Mouse (Mus musculus): ENCODE results near the gene Depdc1b. TPM values are rescaled to one million over a fixed set of nuclear protein-coding genes. Genes with fewer than 3 reads are reported as not detected.

Gene Depdc1b
- polyA plus RNA-seq, 1 experiment from 2014 or later: 12.3 TPM

GRCm38 (mm10) chr13:108354804-108355552 lies 38.8 kb downstream of the Depdc1b start:
- no peak overlapping the region for H3K4me2 ChIP-seq (ENCODE audit: low read depth)
- no peaks in the 10 kb centered on the region for H3K4me1 ChIP-seq (ENCODE audit: control insufficient read depth, insufficient read depth, low read length)
- no peaks in the 10 kb centered on the region for H3K27me3 ChIP-seq (ENCODE audit: control insufficient read depth, insufficient read depth, low read length)
- DNase-seq (ENCODE audit: low spot score): no peak
- H3K9me3 ChIP-seq (ENCODE audit: control insufficient read depth, low read length): no peaks in the 10 kb centered on the region
- H3K36me3 ChIP-seq (ENCODE audit: control insufficient read depth, insufficient read depth, low read length): no peaks in the 10 kb centered on the region
- no peak overlapping the region for H3K27ac ChIP-seq (ENCODE audit: low read depth, low read length)
- ATAC-seq (ENCODE audit: insufficient read depth, low FRiP score, low TSS enrichment): no peak
- 93% methylated on average over 12 of the region's 12 CpGs for WGBS
- no peak overlapping the region for H3K9ac ChIP-seq (ENCODE audit: low read length)
- no peak overlapping the region for H3K4me3 ChIP-seq (ENCODE audit: low read depth, low read length)

- H3K9me3 ChIP-seq (ENCODE audit: control insufficient read depth, low read length): no peaks in the 10 kb centered on the region
- no peaks in the 10 kb centered on the region for H3K4me1 ChIP-seq (ENCODE audit: control insufficient read depth, insufficient read depth, low read length)
- no peak overlapping the region for H3K9ac ChIP-seq (ENCODE audit: low read length)
- WGBS: 63% methylated on average over 10 of the region's 10 CpGs
- no peaks in the 10 kb centered on the region for H3K27me3 ChIP-seq (ENCODE audit: control insufficient read depth, insufficient read depth, low read length)
- no peak overlapping the region for H3K27ac ChIP-seq (ENCODE audit: low read depth, low read length)
- DNase-seq (ENCODE audit: low spot score) (no peak), ATAC-seq (ENCODE audit: insufficient read depth, low FRiP score, low TSS enrichment) (no peak)
- no peak overlapping the region for H3K4me3 ChIP-seq (ENCODE audit: low read depth, low read length)
- no peak overlapping the region for H3K4me2 ChIP-seq (ENCODE audit: low read depth)
- H3K36me3 ChIP-seq (ENCODE audit: control insufficient read depth, insufficient read depth, low read length): no peaks in the 10 kb centered on the region
Measured at GRCm38 (mm10) chr13:108357362-108357761, 41.2 kb downstream of the Depdc1b start.

GRCm38 (mm10) chr13:108358228-108358627 lies 42.1 kb downstream of the Depdc1b start:
- Histone ChIP-seq H3K27ac (ENCODE audit: low read depth, low read length) (no peak overlapping the region), H3K4me2 (ENCODE audit: low read depth) (no peak overlapping the region), H3K9me3 (ENCODE audit: control insufficient read depth, low read length) (no peaks in the 10 kb centered on the region), H3K36me3 (ENCODE audit: control insufficient read depth, insufficient read depth, low read length) (no peaks in the 10 kb centered on the region), H3K9ac (ENCODE audit: low read length) (no peak overlapping the region), H3K4me1 (ENCODE audit: control insufficient read depth, insufficient read depth, low read length) (no peaks in the 10 kb centered on the region), H3K4me3 (ENCODE audit: low read depth, low read length) (no peak overlapping the region), H3K27me3 (ENCODE audit: control insufficient read depth, insufficient read depth, low read length) (no peaks in the 10 kb centered on the region)
- ATAC-seq (ENCODE audit: insufficient read depth, low FRiP score, low TSS enrichment) (no peak), DNase-seq (ENCODE audit: low spot score) (no peak)
- WGBS: 73% methylated on average over 3 of the region's 3 CpGs

- DNase-seq (ENCODE audit: low spot score): no peak
- H3K4me1 ChIP-seq (ENCODE audit: control insufficient read depth, insufficient read depth, low read length): no peaks in the 10 kb centered on the region
- H3K27ac ChIP-seq (ENCODE audit: low read depth, low read length): no peak overlapping the region
- H3K4me2 ChIP-seq (ENCODE audit: low read depth): no peak overlapping the region
- no peak overlapping the region for H3K4me3 ChIP-seq (ENCODE audit: low read depth, low read length)
- 98% methylated on average over 12 of the region's 12 CpGs for WGBS
- no peaks in the 10 kb centered on the region for H3K27me3 ChIP-seq (ENCODE audit: control insufficient read depth, insufficient read depth, low read length)
- no peaks in the 10 kb centered on the region for H3K9me3 ChIP-seq (ENCODE audit: control insufficient read depth, low read length)
- H3K9ac ChIP-seq (ENCODE audit: low read length): no peak overlapping the region
- ATAC-seq (ENCODE audit: insufficient read depth, low FRiP score, low TSS enrichment): no peak
- H3K36me3 ChIP-seq (ENCODE audit: control insufficient read depth, insufficient read depth, low read length): no peaks in the 10 kb centered on the region; the same call in 1 of the 2 replicates
Measured at GRCm38 (mm10) chr13:108367496-108367895, 51.4 kb downstream of the Depdc1b start.

GRCm38 (mm10) chr13:108370241-108370941 lies 54.3 kb downstream of the Depdc1b start:
- H3K9ac ChIP-seq (ENCODE audit: low read length): no peak overlapping the region
- DNase-seq (ENCODE audit: low spot score) (no peak), ATAC-seq (ENCODE audit: insufficient read depth, low FRiP score, low TSS enrichment) (no peak)
- no peaks in the 10 kb centered on the region for H3K4me1 ChIP-seq (ENCODE audit: control insufficient read depth, insufficient read depth, low read length)
- H3K36me3 ChIP-seq (ENCODE audit: control insufficient read depth, insufficient read depth, low read length): no peaks in the 10 kb centered on the region; the same call in 1 of the 2 replicates
- H3K4me3 ChIP-seq (ENCODE audit: low read depth, low read length): no peak overlapping the region
- H3K4me2 ChIP-seq (ENCODE audit: low read depth): no peak overlapping the region
- no peak overlapping the region for H3K27ac ChIP-seq (ENCODE audit: low read depth, low read length)
- no peaks in the 10 kb centered on the region for H3K27me3 ChIP-seq (ENCODE audit: control insufficient read depth, insufficient read depth, low read length)
- H3K9me3 ChIP-seq (ENCODE audit: control insufficient read depth, low read length): no peaks in the 10 kb centered on the region
- 95% methylated on average over 5 of the region's 5 CpGs for WGBS

- Histone ChIP-seq H3K36me3 (ENCODE audit: control insufficient read depth, insufficient read depth, low read length) (no peaks in the 10 kb centered on the region; the same call in 1 of the 2 replicates), H3K4me3 (ENCODE audit: low read depth, low read length) (no peak overlapping the region), H3K4me1 (ENCODE audit: control insufficient read depth, insufficient read depth, low read length) (no peaks in the 10 kb centered on the region), H3K9ac (ENCODE audit: low read length) (no peak overlapping the region), H3K4me2 (ENCODE audit: low read depth) (no peak overlapping the region), H3K27ac (ENCODE audit: low read depth, low read length) (no peak overlapping the region), H3K27me3 (ENCODE audit: control insufficient read depth, insufficient read depth, low read length) (no peaks in the 10 kb centered on the region), H3K9me3 (ENCODE audit: control insufficient read depth, low read length) (no peaks in the 10 kb centered on the region)
- ATAC-seq (ENCODE audit: insufficient read depth, low FRiP score, low TSS enrichment): no peak
- no peak for DNase-seq (ENCODE audit: low spot score)
- 85% methylated on average over 9 of the region's 9 CpGs for WGBS
Measured at GRCm38 (mm10) chr13:108371352-108371921, 55.3 kb downstream of the Depdc1b start.

GRCm38 (mm10) chr13:108373231-108373630 lies 57.1 kb downstream of the Depdc1b start:
- Histone ChIP-seq H3K9ac (ENCODE audit: low read length) (no peak overlapping the region), H3K27me3 (ENCODE audit: control insufficient read depth, insufficient read depth, low read length) (no peaks in the 10 kb centered on the region), H3K36me3 (ENCODE audit: control insufficient read depth, insufficient read depth, low read length) (no peaks in the 10 kb centered on the region), H3K4me3 (ENCODE audit: low read depth, low read length) (no peak overlapping the region), H3K27ac (ENCODE audit: low read depth, low read length) (no peak overlapping the region), H3K9me3 (ENCODE audit: control insufficient read depth, low read length) (no peaks in the 10 kb centered on the region), H3K4me1 (ENCODE audit: control insufficient read depth, insufficient read depth, low read length) (no peaks in the 10 kb centered on the region), H3K4me2 (ENCODE audit: low read depth) (no peak overlapping the region)
- 100% methylated on average over 1 of the region's 1 CpGs for WGBS
- ATAC-seq (ENCODE audit: insufficient read depth, low FRiP score, low TSS enrichment) (no peak), DNase-seq (ENCODE audit: low spot score) (no peak)

- no peak overlapping the region for H3K4me2 ChIP-seq (ENCODE audit: low read depth)
- H3K4me3 ChIP-seq (ENCODE audit: low read depth, low read length): no peak overlapping the region
- no peaks in the 10 kb centered on the region for H3K36me3 ChIP-seq (ENCODE audit: control insufficient read depth, insufficient read depth, low read length)
- H3K4me1 ChIP-seq (ENCODE audit: control insufficient read depth, insufficient read depth, low read length): no peaks in the 10 kb centered on the region
- DNase-seq (ENCODE audit: low spot score): no peak
- ATAC-seq (ENCODE audit: insufficient read depth, low FRiP score, low TSS enrichment): no peak
- no peak overlapping the region for H3K9ac ChIP-seq (ENCODE audit: low read length)
- H3K27me3 ChIP-seq (ENCODE audit: control insufficient read depth, insufficient read depth, low read length): no peaks in the 10 kb centered on the region
- H3K9me3 ChIP-seq (ENCODE audit: control insufficient read depth, low read length): no peaks in the 10 kb centered on the region
- no peak overlapping the region for H3K27ac ChIP-seq (ENCODE audit: low read depth, low read length)
- WGBS: 88% methylated on average over 2 of the region's 2 CpGs
Measured at GRCm38 (mm10) chr13:108376637-108377036, 60.5 kb downstream of the Depdc1b start.
